Mouse (Mus musculus): ENCODE data around the gene Nell2.

DNA sequence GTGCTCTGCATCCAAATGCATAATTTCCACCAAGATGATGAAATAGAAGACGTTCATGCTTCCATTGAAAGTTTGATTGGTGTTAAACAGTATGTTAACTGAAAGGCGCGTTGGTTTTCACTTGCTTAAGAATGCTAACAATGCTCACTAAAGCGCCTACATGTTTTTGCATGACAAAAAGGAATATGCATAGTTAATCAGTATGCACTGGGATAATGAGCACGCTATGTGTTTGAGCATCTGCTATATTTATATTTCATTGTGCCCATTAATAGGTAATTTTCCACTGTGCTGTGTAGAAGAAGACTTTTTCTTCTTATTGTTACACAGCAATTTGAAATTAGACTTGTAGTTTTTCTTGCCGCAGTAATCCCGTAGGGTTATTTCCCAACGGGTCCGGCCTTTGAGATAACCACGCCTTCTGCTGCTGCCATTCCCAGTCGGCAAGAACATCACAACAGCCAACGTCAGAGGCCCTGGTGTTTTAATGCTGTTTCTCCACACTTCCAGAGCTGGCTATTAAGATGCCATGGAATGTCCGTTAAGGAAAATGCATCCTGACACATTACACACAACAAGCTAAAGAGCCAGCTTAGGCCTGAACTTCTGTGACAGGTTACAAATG lies 499.4 kb downstream of the Nell2 start:
- TF ChIP-seq BHLHE40 (IDR thresholded peaks at IDR 0.05; ENCODE audit: low read depth, low read length) (no peak), CTCF (conservative IDR thresholded peaks at IDR 0.05 in 1 of 2, IDR thresholded peaks at IDR 0.05 in 1 of 2; ENCODE audit: low read depth in 2 of 2, low read length in 2 of 2) (no peak), POLR2A (IDR thresholded peaks at IDR 0.05; ENCODE audit: low read depth, low read length) (no peak), ELF1 (IDR thresholded peaks at IDR 0.05; ENCODE audit: low read depth, low read length) (no peak), GABPA (IDR thresholded peaks at IDR 0.05; ENCODE audit: insufficient replicate concordance, low read depth, low read length) (no peak), TCF12 (IDR thresholded peaks at IDR 0.05; ENCODE audit: low read depth, low read length) (no peak), HCFC1 (IDR thresholded peaks at IDR 0.05; ENCODE audit: low read depth, low read length) (no peak), NRF1 (IDR thresholded peaks at IDR 0.05; ENCODE audit: low read depth, low read length) (no peak), USF1 (IDR thresholded peaks at IDR 0.05; ENCODE audit: low read depth, low read length) (no peak), EP300 (IDR thresholded peaks at IDR 0.05; ENCODE audit: low read length) (no peak), ETS1 (conservative IDR thresholded peaks at IDR 0.05; ENCODE audit: low read depth, low read length) (no peak), UBTF (IDR thresholded peaks at IDR 0.05; ENCODE audit: low read depth, low read length) (no peak)

All from CH12.LX (cell line).